Mouse (Mus musculus) heart, embryonic 13.5 days (tissue): Measurements from ENCODE around the gene Pusl1. TPM values are rescaled to one million over a fixed set of nuclear protein-coding genes. Genes with fewer than 3 reads are reported as not detected.

Source experiments
- ATAC-seq: fragments of 200-750 bp; cut with Nextera tagmentation; 2 replicates; pipeline ENCODE4 v1.8.0; 2017; ENCODE audit warnings: moderate TSS enrichment; ENCODE audit not compliant: insufficient number of reproducible peaks, low FRiP score, low TSS enrichment; ENCODE audit errors: extremely low read depth
- H3K27ac ChIP-seq: fragments of 300-500 bp; sonication (generic); replicated peaks from 2 replicates; pipeline ENCODE4 v1.5.1; 2015; ENCODE audit warnings: moderate library complexity, mild to moderate bottlenecking, inconsistent platforms
- H3K27me3 ChIP-seq: fragments of 300-500 bp; sonication (generic); replicated peaks from 2 replicates; pipeline ENCODE4 v1.6.1; 2015; ENCODE audit warnings: mild to moderate bottlenecking, inconsistent platforms
- H3K36me3 ChIP-seq: fragments of 300-500 bp; sonication (generic); 2 replicates; pipeline ENCODE4 v1.6.1; 2015; ENCODE audit warnings: mild to moderate bottlenecking, inconsistent platforms
- H3K4me1 ChIP-seq: fragments of 300-500 bp; sonication (generic); 2 replicates; pipeline ENCODE4 v1.6.1; 2015; ENCODE audit warnings: inconsistent platforms
- H3K4me2 ChIP-seq: fragments of 300-500 bp; sonication (generic); 2 replicates; pipeline ENCODE4 v1.6.1; 2015; ENCODE audit warnings: inconsistent platforms, mild to moderate bottlenecking, moderate library complexity
- H3K4me3 ChIP-seq: fragments of 300-500 bp; sonication (generic); 2 replicates; pipeline ENCODE4 v1.5.1; 2015; ENCODE audit warnings: moderate library complexity, mild to moderate bottlenecking, inconsistent platforms
- H3K9ac ChIP-seq: fragments of 300-500 bp; sonication (generic); 2 replicates; pipeline ENCODE4 v1.6.1; 2015; ENCODE audit warnings: inconsistent platforms, mild to moderate bottlenecking, moderate library complexity
- H3K9me3 ChIP-seq: fragments of 300-500 bp; sonication (generic); 2 replicates; pipeline ENCODE4 v1.6.1; 2016; ENCODE audit warnings: inconsistent platforms
- WGBS: fragments of 180-500 bp; shearing (Covaris S2); methylation state at CpG from one replicate; pipeline ENCODE4 v1.1.7; 2015; ENCODE audit warnings: mixed read lengths; 5-methylcytosine and 5-hydroxymethylcytosine counted together
- microRNA-seq: library from miRNA; unstranded; fragments of <30 nt; microRNA quantifications from one replicate; pipeline ENCODE4, GENCODE M21; 2016
- polyA plus RNA-seq: library from polyadenylated mRNA; unstranded; fragments of >200 nt; fragmentation: Nextera tagmentation; extraction: Ambion mirVana; gene quantifications from 2 replicates; pipeline ENCODE4 v1.2.1, GENCODE M21; 2015

Gene Pusl1
- polyA plus RNA-seq, 1 experiment from 2014 or later, result 32.5 TPM

DNA sequence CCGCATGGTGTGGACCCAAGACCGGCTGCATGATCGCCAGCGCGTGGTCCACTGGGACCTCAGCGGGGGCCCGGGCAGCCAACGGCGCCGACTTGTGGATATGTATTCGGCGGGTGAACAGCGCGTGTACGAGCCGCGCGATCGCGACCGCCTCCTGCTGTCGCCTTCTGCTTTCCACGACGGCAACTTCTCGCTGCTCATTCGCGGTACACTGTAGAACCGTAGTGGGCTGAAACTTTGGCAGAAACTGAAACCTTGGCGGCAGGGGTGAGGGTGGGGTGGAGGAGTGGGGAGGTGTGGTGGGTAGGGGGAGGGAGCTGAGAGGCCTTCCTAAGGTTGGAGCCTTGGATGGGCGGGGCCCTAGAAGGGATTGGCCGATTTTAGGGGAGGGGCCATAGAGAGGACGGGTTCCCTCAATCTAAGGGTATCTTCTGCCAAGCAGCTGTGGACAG is 50.6 kb downstream of the Pusl1 start:
- peaks cover 49% of the 10 kb centered on the region for H3K4me1 ChIP-seq
- peak overlapping the region; percentile 60 for H3K4me3 ChIP-seq
- H3K9me3 ChIP-seq, result no peaks in the 10 kb centered on the region
- ATAC-seq, result 0 out of 2 replicates have a peak, but pooled peaks have one; percentile 9
- H3K36me3 ChIP-seq, result peaks cover 32% of the 10 kb centered on the region
- under 1% methylated on average over 32 of the region's 32 CpGs for WGBS
- H3K9ac ChIP-seq, result peak overlapping the region; percentile 83
- H3K27ac ChIP-seq, result no peak overlapping the region; the same call in 1 of the 2 replicates
- peaks cover 5% of the 10 kb centered on the region; the same call in 1 of the 2 replicates for H3K27me3 ChIP-seq
- peak overlapping the region; percentile 86 for H3K4me2 ChIP-seq

DNA sequence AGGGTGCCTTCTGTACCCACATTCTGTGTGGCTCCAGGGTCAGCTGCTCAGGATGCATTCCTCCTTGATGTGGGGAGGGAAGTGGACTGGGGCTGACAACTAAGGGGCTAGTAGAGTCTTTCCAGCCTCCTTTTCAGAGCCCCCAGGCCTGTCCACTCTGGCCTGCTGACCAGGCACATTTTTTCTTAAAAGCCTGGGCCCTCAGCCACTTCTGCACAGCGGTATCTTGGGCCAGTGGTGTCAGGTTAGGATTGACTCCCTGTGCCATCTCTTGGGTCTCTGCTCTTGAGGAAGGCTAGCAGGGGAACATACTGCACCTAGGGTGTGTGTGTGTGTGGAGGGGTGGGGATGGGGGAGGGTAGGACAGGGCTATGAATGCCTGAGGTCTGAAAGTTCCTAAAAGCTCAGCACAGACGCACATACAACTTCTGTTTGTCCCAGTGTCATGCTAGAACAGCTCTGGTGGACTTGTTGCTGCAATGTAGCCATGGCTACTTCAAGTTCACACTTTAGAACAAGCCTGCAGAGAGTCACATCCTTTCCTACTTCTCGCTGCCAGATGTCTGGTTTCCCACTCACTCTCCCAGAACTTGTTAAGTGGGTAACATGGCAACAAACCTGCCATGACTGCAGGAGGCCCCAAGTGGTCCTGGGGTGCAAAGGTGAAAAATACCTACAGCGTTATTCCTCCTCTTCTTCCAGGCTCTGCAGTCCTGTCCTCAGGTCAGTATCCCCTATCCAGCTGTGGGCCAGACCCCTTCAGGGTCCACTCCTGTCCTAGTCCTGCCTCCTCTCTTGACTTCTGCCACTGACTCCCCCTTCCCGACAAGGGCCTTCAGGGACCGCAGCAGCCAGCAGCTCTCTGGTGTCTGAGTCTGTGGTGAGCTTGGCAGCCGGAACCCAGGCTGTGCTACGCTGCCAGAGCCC is 51.2 kb downstream of the Pusl1 start:
- Histone ChIP-seq H3K36me3 (peaks cover 32% of the 10 kb centered on the region), H3K9me3 (no peaks in the 10 kb centered on the region), H3K4me3 (peak overlapping the region; percentile 60), H3K4me1 (peaks cover 49% of the 10 kb centered on the region), H3K27me3 (peaks cover 5% of the 10 kb centered on the region; the same call in 1 of the 2 replicates), H3K9ac (peak overlapping the region; percentile 83), H3K4me2 (peak overlapping the region; percentile 86), H3K27ac (peak overlapping the region; percentile 87)
- WGBS, result 11% methylated on average over 8 of the region's 8 CpGs
- ATAC-seq, result no peak

DNA sequence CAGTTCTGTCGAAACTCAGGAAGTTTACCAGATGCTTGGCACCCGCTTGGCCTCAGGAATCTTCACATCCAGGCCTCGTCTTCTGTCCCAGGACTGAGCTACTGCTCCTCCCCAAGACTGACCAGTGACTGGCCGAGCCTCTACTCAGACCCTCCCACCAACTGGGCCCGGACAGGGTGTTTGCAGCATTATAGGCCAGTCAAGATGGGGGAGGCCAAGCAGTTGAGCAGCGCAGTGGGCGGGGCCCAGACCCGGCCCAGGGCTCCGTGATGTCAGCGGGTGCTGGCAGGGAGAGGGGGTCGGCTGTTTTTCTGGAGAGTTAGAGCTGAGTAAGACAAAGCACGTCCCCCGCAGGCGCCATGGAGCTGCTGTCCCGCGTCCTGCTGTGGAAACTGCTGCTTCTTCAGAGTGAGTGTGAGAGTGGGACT is 52.1 kb downstream of the Pusl1 start, which contains the start of gene Mxra8:
Gene Mxra8, plus strand, starts transcription at position 198 of the 428 bp plus-strand sequence.
- Histone ChIP-seq H3K27me3 (peaks cover 5% of the 10 kb centered on the region; the same call in 1 of the 2 replicates), H3K9ac (peak within 1 kb of the TSS; percentile 83), H3K4me3 (peak within 1 kb of the TSS; percentile 60), H3K36me3 (peaks cover 30% of the 10 kb centered on the region), H3K9me3 (no peaks in the 10 kb centered on the region), H3K4me2 (peak within 1 kb of the TSS; percentile 86), H3K4me1 (peaks cover 49% of the 10 kb centered on the region), H3K27ac (peak within 1 kb of the TSS; percentile 87)
- ATAC-seq, result peak; percentile 83
- 4% methylated on average over 16 of the region's 16 CpGs for WGBS

DNA sequence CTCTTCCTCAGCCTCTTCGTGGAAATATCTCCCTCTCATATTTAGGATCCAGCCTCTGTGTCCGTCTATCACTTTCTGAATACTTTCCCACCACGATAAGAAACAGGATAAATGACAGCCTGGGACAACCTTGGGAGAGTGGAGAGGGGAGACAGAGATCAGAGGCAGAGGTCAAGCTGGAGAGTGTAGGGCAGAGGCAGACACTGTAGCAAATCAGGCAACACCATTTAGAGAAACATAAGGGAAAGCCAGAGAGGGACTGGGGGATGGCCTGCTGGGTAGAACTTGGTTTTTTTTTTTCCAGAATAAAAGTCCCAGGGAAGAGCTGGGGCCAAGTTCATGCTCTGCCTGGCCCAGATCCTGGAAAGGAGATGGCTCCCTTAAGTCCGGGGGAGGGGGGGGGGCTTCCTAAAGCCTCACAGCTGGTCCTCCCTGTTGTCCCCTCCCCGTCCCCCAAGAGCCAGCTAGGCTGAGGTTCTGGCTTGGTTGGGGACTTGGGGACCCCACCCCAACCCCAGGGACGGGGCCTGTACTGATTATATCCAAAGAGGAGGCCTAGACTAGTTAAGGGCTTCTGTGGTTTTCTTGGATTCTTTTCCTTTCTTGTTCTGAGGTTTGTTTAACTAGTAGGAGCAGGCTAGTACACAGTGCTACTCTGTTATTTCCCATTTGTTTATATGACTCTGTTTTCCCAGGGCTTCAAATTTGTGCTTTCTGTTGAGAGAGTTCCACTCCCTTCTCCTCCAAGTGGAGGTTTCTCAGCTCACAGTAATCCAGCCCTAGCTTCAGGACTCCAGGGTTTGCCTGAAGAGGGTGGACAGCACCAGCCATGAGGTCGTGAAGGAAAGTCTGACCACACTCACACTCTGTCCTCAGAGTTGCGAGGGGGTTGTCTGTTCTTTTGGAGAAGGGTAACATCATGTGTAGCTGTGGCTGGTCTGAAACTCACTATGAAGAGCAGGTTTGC is 53.1 kb downstream of the Pusl1 start:
- 40% methylated on average over 8 of the region's 8 CpGs for WGBS
- H3K4me2 ChIP-seq, result peak overlapping the region; percentile 86
- peak overlapping the region; percentile 83; the same call in 1 of the 2 replicates for H3K9ac ChIP-seq
- no peaks in the 10 kb centered on the region for H3K9me3 ChIP-seq
- no peak overlapping the region for H3K4me3 ChIP-seq
- ATAC-seq, result no peak
- H3K36me3 ChIP-seq, result peaks cover 23% of the 10 kb centered on the region
- H3K4me1 ChIP-seq, result peaks cover 58% of the 10 kb centered on the region
- H3K27me3 ChIP-seq, result peaks cover 5% of the 10 kb centered on the region; the same call in 1 of the 2 replicates
- H3K27ac ChIP-seq, result peak overlapping the region; percentile 87

Small RNA genes lying within 50 kb of the gene (microRNA-seq; reads per million reads assigned to microRNA genes)
- gene Gm22991, result not detected

Other genes starting within 250 kb of the Pusl1 start
- gene Gm10563, start 246.4 kb downstream of the Pusl1 start, polyA plus RNA-seq, result not detected in 2 replicates
- 67.1 and 73.0 TPM in 2 replicates for gene Mmp23, start 238.4 kb downstream of the Pusl1 start, polyA plus RNA-seq
- 16.5 and 16.9 TPM in 2 replicates for gene Mib2, start 222.6 kb downstream of the Pusl1 start, polyA plus RNA-seq
- gene Fndc10, start 197.4 kb downstream of the Pusl1 start, polyA plus RNA-seq, result 1.1 and 1.4 TPM in 2 replicates
- gene Ssu72, start 187.0 kb downstream of the Pusl1 start, polyA plus RNA-seq, result 105 and 122 TPM in 2 replicates
- 0.46 and 0.51 TPM in 2 replicates for gene Tmem240, start 157.0 kb downstream of the Pusl1 start, polyA plus RNA-seq
- 87.7 and 93.2 TPM in 2 replicates for gene Atad3a, start 130.7 kb downstream of the Pusl1 start, polyA plus RNA-seq
- 3.5 and 3.7 TPM in 2 replicates for gene Vwa1, start 117.1 kb downstream of the Pusl1 start, polyA plus RNA-seq
- gene Tmem88b, start 105.9 kb downstream of the Pusl1 start, polyA plus RNA-seq, result 4.2 and 5.3 TPM in 2 replicates
- not detected in 2 replicates for gene Ankrd65, start 101.3 kb downstream of the Pusl1 start, polyA plus RNA-seq
- 138 and 157 TPM in 2 replicates for gene Mrpl20, start 88.9 kb downstream of the Pusl1 start, polyA plus RNA-seq
- gene Ccnl2, start 79.3 kb downstream of the Pusl1 start, polyA plus RNA-seq, result 97.1 and 113 TPM in 2 replicates
- gene Aurkaip1, start 60.5 kb downstream of the Pusl1 start, polyA plus RNA-seq, result 126 and 144 TPM in 2 replicates
- gene Mxra8, start 52.1 kb downstream of the Pusl1 start, polyA plus RNA-seq, result 56.7 and 59.3 TPM in 2 replicates
- gene Dvl1, start 44.4 kb downstream of the Pusl1 start, polyA plus RNA-seq, result 2.8 and 2.9 TPM in 2 replicates
- 0.09 and 0.11 TPM in 2 replicates for gene Tas1r3, start 28.4 kb downstream of the Pusl1 start, polyA plus RNA-seq
- gene Cptp, start 22.3 kb downstream of the Pusl1 start, polyA plus RNA-seq, result 9.1 and 9.8 TPM in 2 replicates
- 36.0 and 36.4 TPM in 2 replicates for gene Ints11, start 22.2 kb downstream of the Pusl1 start, polyA plus RNA-seq
- 8.8 and 10.4 TPM in 2 replicates for gene Acap3, start within 50 bp of the Pusl1 start, polyA plus RNA-seq
- 72.0 and 81.6 TPM in 2 replicates for gene Ube2j2, start 52.0 kb upstream of the Pusl1 start, polyA plus RNA-seq
- 20.3 and 32.8 TPM in 2 replicates for gene C1qtnf12, start 70.5 kb upstream of the Pusl1 start, polyA plus RNA-seq
- 8.8 and 10.7 TPM in 2 replicates for gene B3galt6, start 100.9 kb upstream of the Pusl1 start, polyA plus RNA-seq
- 127 and 136 TPM in 2 replicates for gene Sdf4, start 101.1 kb upstream of the Pusl1 start, polyA plus RNA-seq
- 0.42 and 0.47 TPM in 2 replicates for gene Tnfrsf4, start 122.1 kb upstream of the Pusl1 start, polyA plus RNA-seq
- gene Tnfrsf18, start 134.4 kb upstream of the Pusl1 start, polyA plus RNA-seq, result 1.9 and 2.0 TPM in 2 replicates
- gene Ttll10, start 167.6 kb upstream of the Pusl1 start, polyA plus RNA-seq, result 0.60 and 0.66 TPM in 2 replicates
- gene 9430015G10Rik, start 218.2 kb upstream of the Pusl1 start, polyA plus RNA-seq, result 16.2 and 18.0 TPM in 2 replicates
- gene Rnf223, start 238.7 kb upstream of the Pusl1 start, polyA plus RNA-seq, result 0.16 and 0.22 TPM in 2 replicates